Mouse (Mus musculus): ENCODE measurements around the gene Sash1.

GRCm38 (mm10) chr10:8846258-8846657 is 39.6 kb downstream of the Sash1 start:
- no peak for TF ChIP-seq GATA1 (IDR thresholded peaks at IDR 0.05; ENCODE audit: borderline replicate concordance, low read length)
- no peak for TF ChIP-seq FLI1 (IDR thresholded peaks at IDR 0.05; ENCODE audit: low read length)
